Comparison of ENCODE assay signal across 8 mouse cellular contexts in the genomic region with DNA sequence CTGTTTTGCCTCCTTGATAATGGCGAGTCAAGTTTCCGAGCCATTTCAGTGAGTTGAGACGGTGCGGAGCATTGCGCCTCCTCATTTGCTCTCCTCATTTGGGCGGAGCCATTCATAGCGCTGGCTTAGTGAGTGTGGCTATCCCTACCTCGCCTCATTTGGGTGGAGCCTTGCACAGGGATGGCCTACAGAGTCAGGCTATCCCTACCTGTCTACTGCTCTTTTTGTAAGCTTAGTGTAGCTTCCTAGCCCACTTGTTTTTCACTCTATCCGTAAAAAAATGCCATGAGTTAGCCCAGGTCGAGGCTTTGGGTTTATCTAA. TPM values are rescaled to one million over a fixed set of nuclear protein-coding genes. Genes with fewer than 3 reads are reported as not detected.
A peak's percentile ranks its signal among the peaks of the same experiment; 100 is the strongest.
DNase-seq lines count a peak whose midpoint lies in the region; ATAC-seq lines count a peak whose summit lies in the region.
"Not testable (repeated sequence)": the region's sequence is repeated elsewhere in the genome, so short reads cannot be mapped to it uniquely, and the experiment has no call there.

Gene Tmem254b (minus strand): TSS at position 116 of the 322 bp plus-strand sequence.

- no CpG with 5 or more reads among the region's 10 CpGs for WGBS in embryonic facial prominence, embryonic 14.5 days
- WGBS in hindbrain, embryonic 16.5 days: no CpG with 5 or more reads among the region's 10 CpGs
- no CpG with 5 or more reads among the region's 10 CpGs for WGBS in liver, embryonic 13.5 days (ENCODE audit: insufficient replicate concordance)
- no CpG with 5 or more reads among the region's 10 CpGs for WGBS in midbrain, embryonic 12.5 days
- WGBS in stomach, embryonic 16.5 days: no CpG with 5 or more reads among the region's 10 CpGs

- DNase-seq in adrenal gland, adult 2 months; embryonic facial prominence, embryonic 14.5 days (ENCODE audit: low spot score); layer of hippocampus, postnatal 25 days (ENCODE audit: extremely low spot score in 1 of 2, low spot score in 1 of 2); liver, embryonic 13.5 days: not testable (repeated sequence)

- not testable (repeated sequence) for H3K4me2 ChIP-seq in embryonic facial prominence, embryonic 14.5 days (ENCODE audit: low read depth, low read length); hindbrain, embryonic 16.5 days (ENCODE audit: low read length); liver, embryonic 13.5 days; midbrain, embryonic 12.5 days (replicated peaks); stomach, embryonic 16.5 days (ENCODE audit: low read depth, low read length)

- peak; percentile 94 for ATAC-seq in embryonic facial prominence, embryonic 14.5 days (ENCODE audit: low read depth)
- peak; percentile 86 for ATAC-seq in granulocyte monocyte progenitor cell, adult 5-6 weeks (replicated peaks; ENCODE audit: poor library complexity, severe bottlenecking)
- peak; percentile 90 for ATAC-seq in hindbrain, embryonic 16.5 days
- ATAC-seq in liver, embryonic 13.5 days (ENCODE audit: low read depth): peak; percentile 88
- ATAC-seq in midbrain, embryonic 12.5 days (ENCODE audit: low FRiP score, low read depth): not testable (repeated sequence)
- ATAC-seq in stomach, embryonic 16.5 days (ENCODE audit: insufficient read depth, low FRiP score): peak; percentile 87

- not testable (repeated sequence) for H3K4me3 ChIP-seq in embryonic facial prominence, embryonic 14.5 days (ENCODE audit: low read depth, low read length); hindbrain, embryonic 16.5 days (ENCODE audit: low read length); liver, embryonic 13.5 days (replicated peaks); midbrain, embryonic 12.5 days; stomach, embryonic 16.5 days (replicated peaks; ENCODE audit: low read length)

- not testable (repeated sequence) for H3K27ac ChIP-seq in embryonic facial prominence, embryonic 14.5 days (replicated peaks; ENCODE audit: low read depth, low read length); hindbrain, embryonic 16.5 days (ENCODE audit: low read depth, low read length); liver, embryonic 13.5 days; midbrain, embryonic 12.5 days (replicated peaks); stomach, embryonic 16.5 days (ENCODE audit: low read length)

- H3K9ac ChIP-seq in embryonic facial prominence, embryonic 14.5 days (ENCODE audit: low read depth, low read length); hindbrain, embryonic 16.5 days (ENCODE audit: low read depth, low read length); liver, embryonic 13.5 days; midbrain, embryonic 12.5 days (replicated peaks); stomach, embryonic 16.5 days (ENCODE audit: low read length): not testable (repeated sequence)

- not testable (repeated sequence) for H3K36me3 ChIP-seq in embryonic facial prominence, embryonic 14.5 days (ENCODE audit: control insufficient read depth, insufficient read depth, low read length); hindbrain, embryonic 16.5 days (ENCODE audit: control insufficient read depth, insufficient read depth, low read length); liver, embryonic 13.5 days; midbrain, embryonic 12.5 days; stomach, embryonic 16.5 days (ENCODE audit: control insufficient read depth, insufficient read depth, low read length)

- not testable (repeated sequence) for H3K4me1 ChIP-seq in embryonic facial prominence, embryonic 14.5 days (ENCODE audit: control insufficient read depth, insufficient read depth, low read length); hindbrain, embryonic 16.5 days (ENCODE audit: control insufficient read depth, insufficient read depth, low read depth, low read length); liver, embryonic 13.5 days (replicated peaks); midbrain, embryonic 12.5 days; stomach, embryonic 16.5 days (ENCODE audit: control insufficient read depth, insufficient read depth, low read length)

- H3K9me3 ChIP-seq in embryonic facial prominence, embryonic 14.5 days (ENCODE audit: control insufficient read depth, low read length); hindbrain, embryonic 16.5 days (ENCODE audit: control insufficient read depth, low read length); liver, embryonic 13.5 days (replicated peaks); midbrain, embryonic 12.5 days; stomach, embryonic 16.5 days (replicated peaks; ENCODE audit: control insufficient read depth, low read length): not testable (repeated sequence)

- H3K27me3 ChIP-seq in embryonic facial prominence, embryonic 14.5 days (replicated peaks; ENCODE audit: control insufficient read depth, insufficient read depth, low read length); hindbrain, embryonic 16.5 days (replicated peaks; ENCODE audit: control insufficient read depth, insufficient read depth, low read length); liver, embryonic 13.5 days; midbrain, embryonic 12.5 days; stomach, embryonic 16.5 days (ENCODE audit: control insufficient read depth, insufficient read depth, low read length): not testable (repeated sequence)

RNA-seq across cellular contexts. Expression of gene Tmem254b, which starts in this region (rescaled TPM):
- total RNA-seq in adrenal gland, adult 2 months (2021): 10 to 100 TPM in 1 of 2 experiments, 1 to 10 TPM in 1; 8.5 to 22.8 TPM
- polyA plus RNA-seq in adrenal gland, adult 2 months (2012; rRNA removed): 14.3 and 22.1 TPM in 2 replicates
- 29.8 and 31.2 TPM in 2 replicates for polyA plus RNA-seq in embryonic facial prominence, embryonic 14.5 days (2014; fragmentation: Nextera tagmentation; extraction: Ambion mirVana)
- 19.6 and 36.4 TPM in 2 replicates for total RNA-seq in granulocyte monocyte progenitor cell, adult 5-6 weeks (2014; fragmentation: Nextera tagmentation)
- 10.7 and 11.6 TPM in 2 replicates for total RNA-seq in granulocyte monocyte progenitor cell, adult 5-6 weeks (2017)
- polyA plus RNA-seq in hindbrain, embryonic 16.5 days (2015; fragmentation: Nextera tagmentation; extraction: Ambion mirVana): 34.1 and 36.7 TPM in 2 replicates
- 10 to 100 TPM; 16.2 to 17.3 TPM for total RNA-seq in layer of hippocampus, postnatal 25 days (2021)
- 18.6 and 26.5 TPM in 2 replicates for polyA plus RNA-seq in liver, embryonic 13.5 days (2015; fragmentation: Nextera tagmentation; extraction: Ambion mirVana)
- 15.3 and 19.6 TPM in 2 replicates for polyA plus RNA-seq in midbrain, embryonic 12.5 days (2016; fragmentation: Nextera tagmentation; extraction: Ambion mirVana)
- polyA plus RNA-seq in stomach, embryonic 16.5 days (2015; fragmentation: Nextera tagmentation; extraction: Ambion mirVana): 51.4 and 77.4 TPM in 2 replicates
